Mouse (Mus musculus) spleen, postnatal 0 days (tissue): ENCODE measurements around the gene Pik3ip1. TPM values are rescaled to one million over a fixed set of nuclear protein-coding genes. Genes with fewer than 3 reads are reported as not detected.

Experiments used
- polyA plus RNA-seq: library from polyadenylated mRNA; unstranded; fragments of >200 nt; fragmentation: Nextera tagmentation; extraction: Ambion mirVana; gene quantifications from 2 replicates; pipeline ENCODE4 v1.2.1, GENCODE M21; 2015

Gene Pik3ip1
- 8.5 and 9.0 TPM in 2 replicates for polyA plus RNA-seq

DNA sequence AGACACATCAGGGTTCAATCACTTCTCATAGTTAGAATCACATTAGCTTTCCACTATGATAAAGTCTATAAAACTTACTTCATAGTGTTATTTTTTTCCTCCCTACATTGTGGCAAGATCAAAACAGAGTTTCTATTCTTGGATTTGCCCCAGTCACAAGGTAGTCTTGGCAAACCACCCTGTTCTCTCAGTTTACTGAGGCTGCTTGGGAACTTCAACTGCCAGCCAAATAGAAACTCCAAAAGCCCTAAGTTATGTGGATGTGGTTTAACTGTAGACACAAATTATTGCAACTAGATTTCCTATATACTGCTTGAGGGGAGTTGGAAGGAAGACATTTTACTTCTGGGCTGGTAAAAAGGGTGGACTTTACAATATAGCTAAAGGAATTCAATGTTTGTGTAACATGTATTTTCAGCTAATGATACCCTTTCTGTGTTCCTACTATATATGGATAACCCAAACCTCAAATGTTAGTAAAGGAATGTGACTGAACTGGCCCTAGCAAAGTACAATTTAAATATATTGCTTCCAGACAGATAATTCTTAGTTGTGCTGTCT lies at the start of gene Pik3ip1:
TSS of gene Pik3ip1 (plus strand) at position 511 of the 561 bp plus-strand sequence.

DNA sequence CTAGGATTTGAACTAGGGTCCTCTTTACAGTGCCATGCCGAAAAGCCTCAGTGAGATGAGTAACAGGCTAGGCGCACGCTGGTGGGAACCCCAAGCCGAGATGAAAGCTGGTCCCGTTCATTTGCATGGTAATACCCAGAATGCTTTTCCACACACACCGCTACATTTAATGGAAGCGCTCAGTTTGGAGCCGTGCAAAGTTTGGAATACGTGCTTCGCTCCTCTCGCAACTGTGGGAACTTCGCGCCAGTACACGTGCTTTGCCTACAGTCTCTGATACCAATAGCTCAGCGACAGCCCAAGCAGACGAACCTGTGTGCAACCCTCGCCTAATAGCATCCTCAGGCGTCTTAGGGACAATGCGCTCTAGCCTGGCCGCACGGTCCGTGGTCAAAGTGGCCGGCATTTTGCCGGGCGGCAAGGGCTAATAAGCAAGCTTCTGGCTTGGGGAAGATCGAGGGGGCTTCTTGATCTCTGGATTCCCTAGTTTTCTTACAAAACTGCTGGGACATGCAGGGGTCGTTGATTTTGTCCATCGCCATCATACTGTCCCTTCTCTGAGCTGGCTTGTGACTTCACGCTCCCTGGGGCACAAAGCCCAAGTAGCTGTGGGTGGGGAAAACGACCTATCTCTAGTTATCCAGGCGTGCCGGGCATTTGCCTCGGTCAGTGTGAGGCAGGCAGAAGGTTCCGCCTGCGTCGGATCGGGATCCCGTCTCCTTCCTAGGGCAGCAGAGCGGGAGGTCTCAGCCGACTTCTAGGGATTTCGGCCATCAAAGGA lies 41.5 kb upstream of the Pik3ip1 start, which contains the start of gene Patz1:
TSS of gene Patz1 (plus strand) at position 354 of the 781 bp plus-strand sequence.

Other genes with a start within 250 kb of the Pik3ip1 start
- gene Sfi1, start 136.9 kb upstream of the Pik3ip1 start, polyA plus RNA-seq: 4.7 and 9.2 TPM in 2 replicates
- gene Eif4enif1, start 128.0 kb upstream of the Pik3ip1 start, polyA plus RNA-seq: 34.1 and 36.6 TPM in 2 replicates
- gene Drg1, start 64.0 kb upstream of the Pik3ip1 start, polyA plus RNA-seq: 130 and 132 TPM in 2 replicates
- gene Patz1, start 41.5 kb upstream of the Pik3ip1 start, polyA plus RNA-seq: 21.2 and 22.8 TPM in 2 replicates
- 23.6 and 26.8 TPM in 2 replicates for gene Limk2, start 78.8 kb downstream of the Pik3ip1 start, polyA plus RNA-seq
- gene Rnf185, start 122.0 kb downstream of the Pik3ip1 start, polyA plus RNA-seq: 6.1 and 9.4 TPM in 2 replicates
- gene Pla2g3, start 157.9 kb downstream of the Pik3ip1 start, polyA plus RNA-seq: 0.22 TPM in 2 replicates
- 1.5 and 2.2 TPM in 2 replicates for gene Inpp5j, start 174.4 kb downstream of the Pik3ip1 start, polyA plus RNA-seq
- gene Selenom, start 184.3 kb downstream of the Pik3ip1 start, polyA plus RNA-seq: 40.3 and 50.7 TPM in 2 replicates
- 17.0 and 18.6 TPM in 2 replicates for gene Smtn, start 210.2 kb downstream of the Pik3ip1 start, polyA plus RNA-seq